Mouse (Mus musculus): ENCODE measurements at regions not wholly inside any gene's neighbourhood (a gene's known extent, or its start where the extent isn't known, plus 50 kb on each side); places are given as distances from the start of the nearest gene placed in this dataset.
A peak's percentile ranks its signal among the peaks of the same experiment; 100 is the strongest.

GRCm38 (mm10) chr13:102132696-102133095 is 364.7 kb upstream of the Pik3r1 start:
- DNase-seq (ENCODE audit: low spot score) = no peak

DNA sequence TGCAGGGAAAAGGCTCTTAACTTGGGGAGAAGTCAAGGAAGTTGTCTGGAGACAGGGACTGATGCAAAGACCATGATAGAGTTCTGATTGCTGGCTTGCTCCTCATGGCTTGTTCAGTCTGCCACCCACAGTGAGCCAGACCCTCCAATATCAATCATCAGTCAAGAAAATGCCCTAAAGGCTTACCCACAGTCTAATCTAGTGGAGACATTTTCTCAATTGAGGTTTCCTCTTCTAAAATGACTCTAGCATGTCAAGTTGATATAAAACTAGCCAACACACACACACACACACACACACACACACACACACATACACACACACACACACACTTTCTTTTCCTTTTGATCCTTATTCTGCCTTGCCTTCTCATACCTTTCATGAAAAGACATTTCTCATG is 367.2 kb upstream of the Pik3r1 start:
- DNase-seq (ENCODE audit: low spot score) = no peak

GRCm38 (mm10) chr13:102142986-102143385 is 375.0 kb upstream of the Pik3r1 start:
- no peak for DNase-seq (ENCODE audit: low spot score)

DNA sequence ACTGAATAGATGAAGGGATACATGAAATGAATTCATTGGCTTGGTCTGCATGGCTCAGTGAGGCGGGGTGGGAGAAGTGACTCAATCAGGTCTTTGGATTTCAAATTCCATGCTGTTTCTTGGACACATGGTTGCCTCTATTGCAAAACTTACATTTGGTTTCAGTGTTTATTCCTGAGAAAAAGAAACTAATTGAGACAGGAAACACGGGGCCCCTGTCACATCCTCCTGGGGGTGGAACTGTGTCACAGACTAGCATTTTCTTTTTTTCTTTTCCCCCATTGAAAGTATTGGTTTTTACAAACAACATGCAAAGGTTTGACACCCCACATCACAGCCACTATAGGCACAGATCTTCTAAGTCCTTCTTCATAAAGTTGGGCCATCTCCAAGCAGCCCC is 375.8 kb upstream of the Pik3r1 start:
- peak; percentile 14 for DNase-seq (ENCODE audit: low spot score)

DNA sequence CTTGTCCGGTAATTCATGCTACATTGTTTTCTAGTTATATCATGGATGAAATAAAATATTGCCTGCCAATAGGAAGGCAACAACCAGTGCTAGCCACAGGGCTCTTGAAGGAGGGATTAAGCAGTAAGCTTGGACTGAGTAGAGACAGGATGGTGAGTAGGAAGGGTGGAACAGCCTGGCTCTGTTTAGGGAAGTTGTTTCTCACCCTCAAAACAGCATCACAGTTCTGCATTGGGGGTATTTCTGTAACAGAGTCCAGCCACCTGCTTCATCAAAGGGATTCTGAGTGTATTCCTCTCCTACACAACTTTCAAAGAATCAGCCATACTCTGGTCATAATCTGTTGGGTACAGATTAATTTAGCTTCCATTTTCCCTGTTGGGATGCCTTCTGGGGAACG is 380.0 kb upstream of the Pik3r1 start:
- DNase-seq (ENCODE audit: low spot score) = no peak

- DNase-seq (ENCODE audit: low spot score) = no peak
Observed at GRCm38 (mm10) chr13:102153785-102154608, 386.0 kb upstream of the Pik3r1 start.

DNA sequence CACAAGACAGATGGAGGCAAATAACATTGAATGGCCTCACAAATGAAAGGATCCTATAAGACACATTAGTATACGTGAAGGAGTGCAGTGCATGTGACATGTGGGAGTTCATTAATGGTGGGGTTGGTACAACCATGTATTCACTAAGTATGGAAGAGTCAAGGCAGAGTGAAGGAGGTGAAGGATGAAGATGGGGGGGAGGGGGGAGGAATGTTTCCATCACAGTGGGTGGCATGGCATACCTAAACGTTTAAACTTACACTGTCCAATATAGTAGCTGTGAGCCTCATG is 386.5 kb upstream of the Pik3r1 start:
- DNase-seq (ENCODE audit: low spot score) = no peak

DNA sequence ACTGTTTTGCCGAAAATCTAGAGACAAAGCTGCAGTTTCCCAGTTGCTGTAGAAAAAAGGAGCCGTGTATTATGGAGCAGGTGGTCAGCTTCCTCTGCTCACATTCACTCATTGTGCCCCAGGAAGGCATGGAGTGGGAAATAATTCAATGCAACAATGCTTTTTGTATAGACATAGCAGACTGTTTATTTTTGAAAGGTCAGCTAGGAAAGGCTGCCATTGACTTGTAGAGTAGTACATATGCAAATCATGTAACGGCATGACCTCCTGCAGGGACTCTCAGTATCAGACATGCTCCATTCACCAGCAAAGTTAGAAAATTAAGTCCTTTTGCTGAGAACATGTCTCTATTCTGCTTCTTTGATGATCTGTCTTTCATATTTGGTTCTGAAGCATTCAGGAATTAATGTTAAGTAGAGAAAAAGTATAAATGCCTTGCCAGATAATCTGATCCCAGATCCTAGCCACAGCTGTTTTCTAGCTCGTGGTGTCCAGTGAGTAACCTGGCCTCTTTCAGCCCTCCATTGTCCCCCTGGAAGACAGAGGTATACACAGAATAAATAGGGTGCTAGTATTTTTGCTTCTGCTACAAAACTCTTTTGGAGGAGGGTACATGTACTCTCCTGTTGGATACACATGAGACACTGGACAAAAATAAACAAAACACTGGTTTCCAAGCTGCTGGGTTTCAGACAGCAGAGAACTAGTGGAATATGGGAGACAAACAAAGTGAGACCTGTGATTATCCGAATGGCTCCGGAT is 389.5 kb upstream of the Pik3r1 start:
- no peak for DNase-seq (ENCODE audit: low spot score)

DNA sequence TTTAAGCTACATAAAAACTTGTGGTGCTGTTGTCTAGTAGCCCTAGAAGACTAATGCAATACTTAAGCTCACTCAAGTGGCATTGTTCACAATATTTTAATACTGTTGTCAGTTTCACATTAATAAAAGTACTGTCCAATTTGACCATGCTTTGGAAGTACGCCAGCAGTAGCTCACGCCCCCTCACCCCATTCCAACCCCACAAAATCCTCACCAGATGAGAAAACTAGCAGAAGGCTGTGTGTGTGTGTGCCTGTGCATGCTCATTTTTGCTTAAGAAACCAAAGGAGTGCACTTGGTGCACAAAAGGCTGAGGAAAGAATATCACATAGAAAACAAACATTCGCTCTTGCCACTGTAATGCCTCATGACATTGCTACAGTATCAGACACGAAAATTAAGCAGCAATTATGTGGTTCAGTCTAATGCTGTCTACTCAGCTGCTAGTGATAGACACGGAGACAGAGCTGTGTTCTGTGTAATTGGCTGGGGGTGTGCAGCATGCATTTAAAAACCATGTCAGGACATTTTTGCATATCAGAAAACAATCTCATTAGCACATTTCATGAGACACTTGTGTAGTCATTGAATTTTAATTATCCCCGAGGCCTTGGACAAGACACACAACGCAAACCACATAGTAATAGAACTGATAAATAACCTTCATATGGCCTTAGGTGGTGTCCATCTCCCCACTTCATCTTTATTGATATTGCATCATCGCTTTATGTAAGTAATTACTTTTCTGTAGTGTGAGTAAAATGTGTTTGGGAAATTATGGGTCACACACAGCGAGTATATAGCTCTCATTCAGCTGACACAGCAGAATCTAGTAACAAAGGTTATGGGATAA is 405.6 kb upstream of the Pik3r1 start:
- DNase-seq (ENCODE audit: low spot score) = no peak

DNA sequence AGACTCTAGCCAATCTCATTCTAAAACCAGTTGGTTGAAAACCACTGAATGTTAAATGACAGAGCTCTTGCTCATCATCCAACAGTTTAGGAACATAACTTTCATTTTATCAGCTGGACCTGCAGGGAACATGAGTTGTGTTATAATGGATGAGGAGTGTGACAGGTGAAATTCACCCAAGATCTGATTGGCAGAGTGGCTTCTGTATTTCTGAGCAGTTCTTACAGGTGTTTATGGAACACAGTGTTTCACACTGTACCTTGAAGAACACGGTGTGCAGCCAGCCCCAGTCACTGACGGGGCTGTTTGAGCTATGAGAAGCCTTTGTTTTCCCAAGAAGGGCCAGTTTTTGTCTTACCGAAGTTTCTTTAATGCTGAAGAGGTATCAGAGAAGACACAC is 406.4 kb upstream of the Pik3r1 start:
- no peak for DNase-seq (ENCODE audit: low spot score)

GRCm38 (mm10) chr13:102174896-102175295 is 406.9 kb upstream of the Pik3r1 start:
- no peak for DNase-seq (ENCODE audit: low spot score)

DNA sequence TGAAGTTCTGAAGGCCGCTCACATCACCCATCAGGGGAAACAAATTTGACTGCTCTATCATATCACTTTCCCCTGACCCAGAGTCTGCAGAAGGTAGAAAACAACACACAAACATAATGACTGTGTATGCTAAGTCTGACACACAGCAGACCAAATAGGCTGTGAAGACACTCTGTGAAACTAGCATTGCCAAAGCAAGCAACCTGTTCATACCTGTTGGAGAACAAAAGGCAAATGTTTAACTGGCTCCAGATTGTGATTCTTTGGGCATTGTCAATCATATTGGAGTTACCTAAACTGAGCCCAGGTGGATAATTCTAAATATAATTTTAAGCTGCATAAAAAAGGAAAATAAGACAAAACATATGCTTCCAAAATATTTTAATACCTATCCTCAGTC is 407.4 kb upstream of the Pik3r1 start:
- no peak for DNase-seq (ENCODE audit: low spot score)

DNA sequence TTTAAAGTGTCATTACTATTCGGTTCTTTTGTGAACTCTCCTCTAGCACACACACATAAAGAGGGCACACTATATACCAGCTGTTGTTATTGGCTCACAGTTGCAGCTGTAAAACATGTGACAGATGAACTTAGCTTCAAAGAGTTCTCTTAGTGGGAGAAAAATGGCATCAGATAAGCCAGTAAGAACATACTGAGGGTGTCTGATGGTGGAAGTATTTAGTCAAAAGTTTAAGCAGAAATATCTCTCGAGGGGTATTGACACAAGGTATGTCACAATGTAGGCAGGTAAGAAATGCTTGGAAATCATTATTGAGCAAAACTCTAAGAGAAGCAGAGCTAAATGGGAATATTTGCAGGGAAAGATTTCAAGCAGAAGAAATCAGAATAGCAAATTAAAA is 408.4 kb upstream of the Pik3r1 start:
- DNase-seq (ENCODE audit: low spot score) = no peak

- DNase-seq (ENCODE audit: low spot score) = no peak
Observed at GRCm38 (mm10) chr13:102194716-102195115, 426.7 kb upstream of the Pik3r1 start.

GRCm38 (mm10) chr13:102202301-102202700 is 434.3 kb upstream of the Pik3r1 start:
- DNase-seq (ENCODE audit: low spot score) = no peak

- DNase-seq (ENCODE audit: low spot score) = no peak
Observed at GRCm38 (mm10) chr13:102218486-102218885, 450.5 kb upstream of the Pik3r1 start.

- peak; percentile 26 for DNase-seq (ENCODE audit: low spot score)
Observed at GRCm38 (mm10) chr13:102231048-102231447, 462.3 kb upstream of the Cd180 start.

DNA sequence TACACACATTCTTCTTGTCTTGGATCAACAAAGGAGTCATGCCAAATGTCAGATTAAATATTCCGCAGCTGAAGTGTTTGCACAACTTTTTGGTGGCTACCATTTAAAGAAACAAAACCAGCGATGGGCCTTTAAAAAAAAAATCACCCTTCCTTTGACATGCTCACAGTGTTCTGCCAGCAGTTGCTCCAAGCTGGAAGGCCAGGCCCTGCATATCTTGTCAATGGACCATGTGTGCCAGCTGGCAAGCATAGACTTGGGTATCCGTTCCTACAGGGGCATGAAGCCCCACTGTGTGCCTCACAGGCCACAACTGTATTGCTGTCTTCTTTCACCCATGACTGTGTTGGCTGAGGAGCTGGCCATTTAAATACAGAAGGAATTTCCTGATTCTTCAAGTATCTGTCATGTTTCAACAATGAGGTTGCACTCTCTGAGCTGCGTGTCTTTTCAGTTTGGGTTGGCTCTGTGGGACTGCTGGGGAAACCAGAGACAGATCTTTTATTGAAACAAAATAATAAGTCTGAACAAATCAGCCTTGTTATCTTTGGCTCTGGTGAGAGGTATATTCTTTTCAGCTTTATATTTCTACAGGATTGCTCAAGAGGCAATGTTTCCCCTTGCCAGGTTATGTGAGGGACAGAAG is 460.9 kb upstream of the Cd180 start:
- DNase-seq (ENCODE audit: low spot score) = peak; percentile 83

DNA sequence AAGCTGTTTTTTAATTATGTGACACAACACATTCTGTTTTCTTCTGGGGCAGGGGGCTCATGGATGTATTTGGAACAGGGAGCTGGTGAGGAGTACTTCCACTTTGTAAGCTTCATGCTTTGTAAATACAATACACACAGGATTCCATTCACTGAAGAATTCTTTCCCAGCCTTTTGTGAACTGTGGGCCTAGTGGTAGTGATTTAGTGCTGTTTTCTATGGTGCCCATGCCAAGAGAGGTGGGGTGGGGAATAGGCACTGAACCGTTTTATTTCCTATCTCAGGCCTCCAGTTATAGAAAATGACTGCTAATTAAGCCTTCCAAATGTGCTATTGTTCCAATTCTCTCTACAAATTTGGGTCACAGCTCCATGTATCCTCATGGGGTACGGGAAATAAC is 442.5 kb upstream of the Cd180 start:
- DNase-seq (ENCODE audit: low spot score) = no peak

DNA sequence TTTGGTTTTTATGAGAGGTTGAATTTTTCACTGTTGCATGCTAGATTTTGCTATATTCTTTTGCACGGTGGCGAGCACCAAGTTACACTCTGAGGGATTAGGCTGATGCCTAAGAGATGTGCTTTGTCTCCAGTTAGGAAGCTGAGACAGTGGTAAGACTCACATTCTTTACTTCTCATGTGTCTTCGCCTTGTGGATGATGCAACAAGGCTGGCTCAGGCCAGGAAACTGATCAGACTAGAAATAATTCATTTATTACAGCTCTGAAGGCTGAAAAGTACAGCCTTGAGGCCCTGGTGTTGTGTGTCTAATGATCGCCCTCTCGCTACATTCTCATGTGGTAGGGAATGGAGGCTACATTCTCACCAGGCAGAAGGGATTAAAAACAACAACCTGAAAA is 441.6 kb upstream of the Cd180 start:
- no peak for DNase-seq (ENCODE audit: low spot score)

DNA sequence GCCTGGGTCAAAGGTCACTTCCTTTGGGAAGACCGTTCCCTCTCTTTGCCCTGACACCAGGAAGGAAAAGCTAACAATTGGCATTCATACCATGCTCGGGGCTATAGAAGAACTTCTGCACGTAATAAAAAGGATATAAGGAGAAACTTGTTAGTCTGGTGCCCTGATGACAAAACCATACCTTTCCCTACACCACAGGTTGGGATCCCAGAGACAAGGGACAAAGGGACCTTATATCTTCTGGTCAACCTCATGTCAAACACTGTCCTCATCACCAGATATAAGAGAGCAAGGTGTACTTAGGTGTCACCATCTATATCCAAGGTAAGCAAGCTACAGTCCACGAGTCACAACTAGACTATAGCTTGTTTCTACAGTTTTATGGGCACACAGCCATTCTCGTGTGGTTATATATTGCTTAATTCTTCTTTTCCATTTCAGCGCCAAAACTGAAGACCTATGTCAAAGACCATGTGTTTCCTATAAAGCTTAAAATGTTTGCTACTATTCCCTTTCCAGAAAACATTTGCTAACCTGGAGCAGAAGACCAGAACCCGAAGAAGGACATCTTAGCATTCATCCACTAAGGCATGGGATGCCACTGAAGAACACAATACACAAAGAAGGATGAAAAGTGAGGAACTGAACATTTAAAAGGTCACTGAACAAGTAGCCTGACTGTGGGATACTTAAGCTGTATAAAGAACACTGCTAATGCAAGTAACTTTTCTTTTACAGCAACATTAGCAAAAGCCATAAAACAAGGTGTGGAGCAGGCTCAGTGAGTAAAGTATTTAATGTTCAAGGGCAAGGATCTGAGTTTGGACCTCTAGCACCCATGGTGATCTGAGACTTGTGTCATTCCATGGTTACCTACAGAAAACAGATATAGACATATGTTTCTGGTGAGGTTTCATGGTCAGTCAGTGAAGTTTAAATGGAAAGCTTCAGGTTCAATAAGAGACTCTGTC is 437.7 kb upstream of the Cd180 start:
- DNase-seq (ENCODE audit: low spot score) = no peak
